In the genomic region with DNA sequence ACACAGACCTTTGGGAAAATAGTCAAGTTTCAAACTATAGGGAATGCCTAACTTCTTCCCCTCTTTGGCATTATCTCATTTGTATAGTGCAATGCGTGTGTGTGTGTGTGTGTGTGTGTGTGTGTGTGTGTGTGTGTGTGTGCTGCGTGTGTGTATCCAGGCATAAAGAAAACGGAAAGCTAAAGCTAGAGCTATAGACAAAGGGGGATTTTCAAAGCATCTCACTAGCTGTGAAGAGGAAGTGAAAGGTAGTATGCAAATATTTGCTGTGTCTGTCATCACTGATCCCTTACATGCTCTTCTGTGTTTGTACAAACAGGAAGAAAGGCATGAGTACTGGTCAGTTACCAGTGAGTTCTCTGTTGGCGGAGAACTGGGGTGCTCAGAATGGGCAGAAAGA, we compare ENCODE assay signal across 30 mouse cellular contexts. TPM values are rescaled to one million over a fixed set of nuclear protein-coding genes. Genes with fewer than 3 reads are reported as not detected.
DNase-seq lines count a peak whose midpoint lies in the region; ATAC-seq and TF ChIP-seq lines count a peak whose summit lies in the region.
"Had no signal": no experiment of that assay in that cellular context is flagged by ENCODE, and none has a peak within 500 bp of the region (broad histone marks: within the 10 kb centered on the region; RNA-seq: fewer than 3 reads in every experiment).

No protein-coding gene starts in this region.

- H3K4me1 ChIP-seq in liver, postnatal 0 days (ENCODE audit: insufficient read depth): 0 out of 2 replicates have a peak, but pooled peaks cover 2% of the 10 kb centered on the region
- H3K4me1 ChIP-seq in spleen, adult 2 months (ENCODE audit: control insufficient read depth, insufficient read depth, insufficient read length): peaks cover 7% of the 10 kb centered on the region; the same call in 1 of the 2 replicates
- H3K4me1 ChIP-seq in kidney, embryonic 16.5 days (ENCODE audit: insufficient read depth, low read length): no peaks in the 10 kb centered on the region
- H3K4me1 ChIP-seq: heart, embryonic 13.5 days; kidney, embryonic 15.5 days had no signal

- H3K4me3 ChIP-seq in liver, postnatal 0 days (ENCODE audit: low read depth, low read length): no peak overlapping the region
- H3K4me3 ChIP-seq in spleen, adult 2 months (ENCODE audit: extremely low read depth, insufficient read depth, insufficient read length): no peak overlapping the region
- H3K4me3 ChIP-seq in kidney, embryonic 16.5 days (ENCODE audit: low read length): no peak overlapping the region
- H3K4me3 ChIP-seq: embryonic facial prominence, embryonic 13.5 days; forebrain, embryonic 10.5 days; forebrain, embryonic 15.5 days; heart, embryonic 13.5 days; kidney, embryonic 15.5 days; layer of hippocampus, adult 2 months; left cerebral cortex, adult 2 months; limb, embryonic 13.5 days; neural tube, embryonic 15.5 days had no signal

- no peak overlapping the region for H3K4me2 ChIP-seq in liver, postnatal 0 days (ENCODE audit: low read depth, low read length)
- no peak overlapping the region for H3K4me2 ChIP-seq in kidney, embryonic 16.5 days (replicated peaks; ENCODE audit: low read depth, low read length)
- H3K4me2 ChIP-seq: embryonic facial prominence, embryonic 13.5 days; forebrain, embryonic 15.5 days; heart, embryonic 13.5 days; hindbrain, embryonic 14.5 days; kidney, embryonic 15.5 days; limb, embryonic 13.5 days; neural tube, embryonic 15.5 days had no signal

- DNase-seq in liver, postnatal 0 days: no peak
- DNase-seq in liver: no peak
- DNase-seq in spleen, adult 2 months (ENCODE audit: low read depth in 1 of 2, low spot score in 2 of 2): peak; percentile 31 to 81
- DNase-seq in spleen, postnatal 14 days (ENCODE audit: low spot score in 2 of 2): no peak
- DNase-seq in skeletal muscle tissue, adult 2 months (ENCODE audit: low read depth, low spot score): peak; percentile 12
- DNase-seq in Muller cell, postnatal 12 days (ENCODE audit: inconsistent ontology term): no peak
- DNase-seq: adrenal gland, adult 8-10 months; cerebellum, adult 9-10 months; cerebellum, postnatal 36 days; heart, postnatal 10 days; kidney, postnatal 36 days; lung, postnatal 4 days; midbrain, embryonic 14.5 days; thymus, postnatal 4 days had no signal

- H3K9me3 ChIP-seq in liver, postnatal 0 days (ENCODE audit: low read length): no peaks in the 10 kb centered on the region
- H3K9me3 ChIP-seq in kidney, embryonic 16.5 days (ENCODE audit: low read length): no peaks in the 10 kb centered on the region
- H3K9me3 ChIP-seq: embryonic facial prominence, embryonic 13.5 days; forebrain, embryonic 10.5 days; forebrain, embryonic 15.5 days; heart, embryonic 13.5 days; kidney, embryonic 15.5 days; limb, embryonic 13.5 days; neural tube, embryonic 15.5 days had no signal

- H3K9ac ChIP-seq in liver, postnatal 0 days (replicated peaks): no peak overlapping the region
- no peak overlapping the region for H3K9ac ChIP-seq in kidney, embryonic 16.5 days (replicated peaks; ENCODE audit: low read length)
- H3K9ac ChIP-seq: embryonic facial prominence, embryonic 13.5 days; forebrain, embryonic 15.5 days; heart, embryonic 13.5 days; hindbrain, embryonic 14.5 days; kidney, embryonic 15.5 days; limb, embryonic 13.5 days; neural tube, embryonic 15.5 days had no signal

- H3K36me3 ChIP-seq in liver, postnatal 0 days (replicated peaks; ENCODE audit: insufficient read depth, low read length): no peaks in the 10 kb centered on the region
- no peaks in the 10 kb centered on the region for H3K36me3 ChIP-seq in spleen, adult 2 months (ENCODE audit: control insufficient read depth, insufficient read depth, low read length)
- no peaks in the 10 kb centered on the region for H3K36me3 ChIP-seq in kidney, embryonic 16.5 days (ENCODE audit: insufficient read depth, low read length)
- H3K36me3 ChIP-seq: embryonic facial prominence, embryonic 13.5 days; forebrain, embryonic 10.5 days; forebrain, embryonic 15.5 days; heart, embryonic 13.5 days; kidney, embryonic 15.5 days; limb, embryonic 13.5 days; neural tube, embryonic 15.5 days had no signal

- TF ChIP-seq POLR2A in spleen, adult 2 months (IDR thresholded peaks at IDR 0.05; ENCODE audit: low read depth, low read length): no peak

- WGBS in liver, postnatal 0 days (ENCODE audit: insufficient replicate concordance): 42% methylated on average over 4 of the region's 4 CpGs
- 26% methylated on average over 4 of the region's 4 CpGs for WGBS in spleen, adult 2 months
- WGBS in kidney, embryonic 16.5 days: 72% methylated on average over 4 of the region's 4 CpGs

- no peak for TF ChIP-seq CTCF in liver, postnatal 0 days (IDR thresholded peaks at IDR 0.05; ENCODE audit: low read depth)
- TF ChIP-seq CTCF in spleen, adult 2 months (IDR thresholded peaks at IDR 0.05; ENCODE audit: extremely low read depth, insufficient read depth, insufficient read length, insufficient replicate concordance): no peak

- peak; percentile 66 for ATAC-seq in liver, postnatal 0 days
- ATAC-seq in granulocyte monocyte progenitor cell, adult 5-6 weeks (replicated peaks; ENCODE audit: poor library complexity, severe bottlenecking): peak; percentile 94
- no peak for ATAC-seq in kidney, embryonic 16.5 days (ENCODE audit: low FRiP score, low TSS enrichment)
- ATAC-seq: forebrain, embryonic 15.5 days; intestine, postnatal 0 days had no signal

- no peaks in the 10 kb centered on the region for H3K27me3 ChIP-seq in liver, postnatal 0 days (ENCODE audit: insufficient read depth, low read length)
- H3K27me3 ChIP-seq in spleen, adult 2 months (ENCODE audit: control insufficient read depth, insufficient read depth, low read length): no peaks in the 10 kb centered on the region; the same call in 1 of the 2 replicates
- H3K27me3 ChIP-seq in kidney, embryonic 16.5 days (ENCODE audit: insufficient read depth, low read length): no peaks in the 10 kb centered on the region
- H3K27me3 ChIP-seq: embryonic facial prominence, embryonic 13.5 days; forebrain, embryonic 15.5 days; heart, embryonic 13.5 days; kidney, embryonic 15.5 days; limb, embryonic 13.5 days; neural tube, embryonic 15.5 days had no signal

- no peak overlapping the region for H3K27ac ChIP-seq in liver, postnatal 0 days (ENCODE audit: low read depth)
- peak overlapping the region; percentile 42 for H3K27ac ChIP-seq in spleen, adult 2 months (ENCODE audit: insufficient read depth, low read length)
- H3K27ac ChIP-seq in kidney, embryonic 16.5 days (ENCODE audit: low read length): no peak overlapping the region
- H3K27ac ChIP-seq: embryonic facial prominence, embryonic 13.5 days; forebrain, embryonic 10.5 days; forebrain, embryonic 15.5 days; heart, embryonic 13.5 days; hindbrain, embryonic 14.5 days; kidney, embryonic 15.5 days; layer of hippocampus, adult 2 months; left cerebral cortex, adult 2 months; limb, embryonic 13.5 days; neural tube, embryonic 15.5 days had no signal

- TF ChIP-seq EP300 in liver, postnatal 0 days (IDR thresholded peaks at IDR 0.05; ENCODE audit: low read depth): no peak

RNA-seq across cellular contexts. Expression of gene Slc28a3, which starts 58.8 kb away (rescaled TPM):
- not detected in 2 replicates for polyA plus RNA-seq in liver, postnatal 0 days (2015; fragmentation: Nextera tagmentation; extraction: Ambion mirVana)
- 0.12 and 0.19 TPM in 2 replicates for polyA plus RNA-seq in spleen, adult 2 months (2012; rRNA removed)
- not detected in 2 replicates for total RNA-seq in granulocyte monocyte progenitor cell, adult 5-6 weeks (2014; fragmentation: Nextera tagmentation)
- not detected in 2 replicates for total RNA-seq in granulocyte monocyte progenitor cell, adult 5-6 weeks (2017)
- polyA plus RNA-seq in kidney, embryonic 16.5 days (2015; fragmentation: Nextera tagmentation; extraction: Ambion mirVana): 0.08 TPM in 1 of 2 replicates, not detected in the other
- total RNA-seq: adrenal gland, adult 8-10 months; gastrocnemius, adult 8-10 months; gastrocnemius, postnatal 4 days; heart, adult 8-10 months; heart, postnatal 10 days had no signal
- polyA plus RNA-seq: forebrain, embryonic 15.5 days; heart, embryonic 13.5 days; hindbrain, embryonic 14.5 days; intestine, postnatal 0 days; kidney, embryonic 15.5 days; midbrain, embryonic 14.5 days; neural tube, embryonic 15.5 days had no signal

Comparison
In these comparisons a context has a peak if more than half of its experiments do, and no peak if none do; other contexts are left out.
1. DNase-seq: peak in spleen, adult 2 months (2 of 2) and skeletal muscle tissue, adult 2 months (single experiment); none in liver, postnatal 0 days (single experiment), liver (single experiment), spleen, postnatal 14 days (0 of 2) and Muller cell, postnatal 12 days (single experiment).